ENCODE assay signal across 8 mouse cellular contexts in genomic region chr9:102717164-102717885, GRCm38 (mm10). TPM values are rescaled to one million over a fixed set of nuclear protein-coding genes. Genes with fewer than 3 reads are reported as not detected.
DNase-seq lines count a peak whose midpoint lies in the region; ATAC-seq and TF ChIP-seq lines count a peak whose summit lies in the region.

No protein-coding gene starts in this region.

- no peaks in the 10 kb centered on the region for H3K27me3 ChIP-seq in forebrain, embryonic 11.5 days (ENCODE audit: control insufficient read depth, insufficient read depth, low read length)
- H3K27me3 ChIP-seq in heart, embryonic 15.5 days, result no peaks in the 10 kb centered on the region
- H3K27me3 ChIP-seq in liver, embryonic 12.5 days (replicated peaks), result peaks cover 72% of the 10 kb centered on the region
- H3K27me3 ChIP-seq in stomach, postnatal 0 days (ENCODE audit: control insufficient read depth, insufficient read depth, low read length), result no peaks in the 10 kb centered on the region

- peak; percentile 85 for ATAC-seq in forebrain, embryonic 11.5 days (replicated peaks; ENCODE audit: low FRiP score)
- peak; percentile 89 for ATAC-seq in heart, embryonic 15.5 days (replicated peaks; ENCODE audit: insufficient number of reproducible peaks, insufficient read depth, low FRiP score, low read depth)
- ATAC-seq in liver, embryonic 12.5 days, result peak; percentile 65
- peak; percentile 89 for ATAC-seq in stomach, postnatal 0 days (ENCODE audit: low FRiP score, low TSS enrichment)

- WGBS in forebrain, embryonic 11.5 days, result under 1% methylated on average over 44 of the region's 50 CpGs
- WGBS in heart, embryonic 15.5 days, result under 1% methylated on average over 49 of the region's 50 CpGs
- WGBS in liver, embryonic 12.5 days (ENCODE audit: insufficient replicate concordance), result under 1% methylated on average over 50 of the region's 50 CpGs
- WGBS in stomach, postnatal 0 days, result under 1% methylated on average over 48 of the region's 50 CpGs

- H3K36me3 ChIP-seq in forebrain, embryonic 11.5 days (ENCODE audit: control insufficient read depth, insufficient read depth, low read length), result peaks cover 9% of the 10 kb centered on the region; the same call in 1 of the 2 replicates
- H3K36me3 ChIP-seq in heart, embryonic 15.5 days, result peaks cover 18% of the 10 kb centered on the region
- peaks cover 10% of the 10 kb centered on the region for H3K36me3 ChIP-seq in liver, embryonic 12.5 days
- peaks cover 10% of the 10 kb centered on the region for H3K36me3 ChIP-seq in stomach, postnatal 0 days (ENCODE audit: control insufficient read depth, insufficient read depth, low read length)

- TF ChIP-seq EP300 in stomach, postnatal 0 days (optimal IDR thresholded peaks at IDR 0.05), result no peak

- H3K4me3 ChIP-seq in brown adipose tissue, adult 24 weeks (ENCODE audit: insufficient read depth, low read depth, low read length), result peak overlapping the region; percentile 86
- peak overlapping the region; percentile 80 for H3K4me3 ChIP-seq in forebrain, embryonic 11.5 days (ENCODE audit: low read depth, low read length)
- H3K4me3 ChIP-seq in heart, embryonic 15.5 days, result peak overlapping the region; percentile 78
- peak overlapping the region; percentile 58 for H3K4me3 ChIP-seq in liver, embryonic 12.5 days
- H3K4me3 ChIP-seq in stomach, postnatal 0 days (ENCODE audit: low read depth, low read length), result peak overlapping the region; percentile 83

- peak; percentile 40 for DNase-seq in CD4-positive helper T cell, adult 2 months (ENCODE audit: low read depth, low spot score)
- peak; percentile 97 for DNase-seq in forebrain, embryonic 11.5 days (ENCODE audit: low spot score)
- peak; percentile 97 for DNase-seq in kidney, postnatal 14 days
- peak; percentile 94 for DNase-seq in neural tube, embryonic 10.5 days (ENCODE audit: extremely low spot score, low spot score)
- DNase-seq in stomach, postnatal 0 days (ENCODE audit: low spot score), result peak; percentile 93

- H3K9ac ChIP-seq in forebrain, embryonic 11.5 days (ENCODE audit: low read length), result peak overlapping the region; percentile 92
- peak overlapping the region; percentile 90 for H3K9ac ChIP-seq in heart, embryonic 15.5 days
- peak overlapping the region; percentile 59 for H3K9ac ChIP-seq in liver, embryonic 12.5 days
- peak overlapping the region; percentile 97 for H3K9ac ChIP-seq in stomach, postnatal 0 days (ENCODE audit: low read length)

- H3K4me1 ChIP-seq in brown adipose tissue, adult 24 weeks (ENCODE audit: control insufficient read depth, insufficient read depth, insufficient read length, low read length), result peaks cover 16% of the 10 kb centered on the region
- peaks cover 41% of the 10 kb centered on the region for H3K4me1 ChIP-seq in forebrain, embryonic 11.5 days (replicated peaks; ENCODE audit: control insufficient read depth, insufficient read depth, low read length)
- peaks cover 58% of the 10 kb centered on the region for H3K4me1 ChIP-seq in heart, embryonic 15.5 days (replicated peaks)
- H3K4me1 ChIP-seq in liver, embryonic 12.5 days, result peaks cover 29% of the 10 kb centered on the region
- H3K4me1 ChIP-seq in stomach, postnatal 0 days (replicated peaks; ENCODE audit: control insufficient read depth, insufficient read depth), result peaks cover 2% of the 10 kb centered on the region; the same call in 1 of the 2 replicates

- H3K4me2 ChIP-seq in forebrain, embryonic 11.5 days (ENCODE audit: low read depth, low read length, severe bottlenecking), result peak overlapping the region; percentile 89
- H3K4me2 ChIP-seq in heart, embryonic 15.5 days, result peak overlapping the region; percentile 89
- H3K4me2 ChIP-seq in liver, embryonic 12.5 days, result peak overlapping the region; percentile 63
- H3K4me2 ChIP-seq in stomach, postnatal 0 days (replicated peaks; ENCODE audit: low read depth), result peak overlapping the region; percentile 87

- peak overlapping the region; percentile 98 for H3K27ac ChIP-seq in brown adipose tissue, adult 24 weeks (replicated peaks; ENCODE audit: low read depth, low read length)
- peak overlapping the region; percentile 98 for H3K27ac ChIP-seq in forebrain, embryonic 11.5 days (ENCODE audit: low read depth, low read length)
- H3K27ac ChIP-seq in heart, embryonic 15.5 days, result peak overlapping the region; percentile 98
- peak overlapping the region; percentile 70 for H3K27ac ChIP-seq in liver, embryonic 12.5 days
- peak overlapping the region; percentile 98 for H3K27ac ChIP-seq in stomach, postnatal 0 days (replicated peaks)

- H3K9me3 ChIP-seq in forebrain, embryonic 11.5 days (ENCODE audit: control insufficient read depth, low read length), result no peaks in the 10 kb centered on the region
- H3K9me3 ChIP-seq in heart, embryonic 15.5 days (replicated peaks), result no peaks in the 10 kb centered on the region
- H3K9me3 ChIP-seq in liver, embryonic 12.5 days (replicated peaks), result no peaks in the 10 kb centered on the region
- no peaks in the 10 kb centered on the region for H3K9me3 ChIP-seq in stomach, postnatal 0 days (ENCODE audit: control insufficient read depth, low read length)

- TF ChIP-seq CTCF in stomach, postnatal 0 days (IDR thresholded peaks at IDR 0.05; ENCODE audit: low read depth), result peak; percentile 68

RNA-seq across cellular contexts. Expression of gene Amotl2, which starts 0.9 kb away (rescaled TPM):
- polyA plus RNA-seq in brown adipose tissue, adult 24 weeks (2012; ENCODE audit: insufficient read depth, insufficient read length, missing spikeins), result 33.0 and 42.2 TPM in 2 replicates
- 72.4 and 73.4 TPM in 2 replicates for polyA plus RNA-seq in forebrain, embryonic 11.5 days (2014; fragmentation: Nextera tagmentation; extraction: Ambion mirVana)
- 38.9 and 45.6 TPM in 2 replicates for polyA plus RNA-seq in heart, embryonic 15.5 days (2015; fragmentation: Nextera tagmentation; extraction: Ambion mirVana)
- 10.4 and 11.5 TPM in 2 replicates for polyA plus RNA-seq in liver, embryonic 12.5 days (2016; fragmentation: Nextera tagmentation; extraction: Ambion mirVana)
- 18.6 and 22.7 TPM in 2 replicates for polyA plus RNA-seq in stomach, postnatal 0 days (2015; fragmentation: Nextera tagmentation; extraction: Ambion mirVana)

Comparison
In these comparisons a context has a peak if more than half of its experiments do, and no peak if none do; other contexts are left out.
1. Peak in every context shown above with its lines: DNase-seq, ATAC-seq, H3K4me3 ChIP-seq and H3K27ac ChIP-seq.
2. DNase-seq: peak in every context shown above with its lines; median percentile 97 in forebrain, embryonic 11.5 days; 97 in kidney, postnatal 14 days; 94 in neural tube, embryonic 10.5 days; 93 in stomach, postnatal 0 days; 40 in CD4-positive helper T cell, adult 2 months.